Mouse (Mus musculus): ENCODE data around the gene Ppp1r9a.

Ppp1r9a gene

DNA sequence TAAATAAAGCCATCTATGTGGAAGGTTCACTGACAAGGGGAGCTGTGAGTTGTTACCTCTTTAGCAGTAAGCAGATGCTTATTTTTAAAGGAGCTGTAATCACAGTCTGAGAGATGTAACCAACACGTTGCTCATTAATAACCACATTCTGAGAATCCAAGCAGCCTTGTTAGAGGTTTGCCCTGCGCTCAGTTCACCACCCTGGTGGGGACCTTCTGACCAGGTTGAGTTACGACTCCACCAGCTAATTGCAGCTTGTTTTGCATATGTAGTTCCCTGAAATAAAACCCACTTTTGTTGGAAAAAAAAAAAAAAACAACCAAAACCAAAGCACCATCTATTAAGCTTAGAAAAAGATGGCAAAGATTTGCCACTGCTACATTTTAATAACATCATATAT, 205.8 kb downstream of the Ppp1r9a start:
- DNase-seq (ENCODE audit: low spot score): no peak

DNA sequence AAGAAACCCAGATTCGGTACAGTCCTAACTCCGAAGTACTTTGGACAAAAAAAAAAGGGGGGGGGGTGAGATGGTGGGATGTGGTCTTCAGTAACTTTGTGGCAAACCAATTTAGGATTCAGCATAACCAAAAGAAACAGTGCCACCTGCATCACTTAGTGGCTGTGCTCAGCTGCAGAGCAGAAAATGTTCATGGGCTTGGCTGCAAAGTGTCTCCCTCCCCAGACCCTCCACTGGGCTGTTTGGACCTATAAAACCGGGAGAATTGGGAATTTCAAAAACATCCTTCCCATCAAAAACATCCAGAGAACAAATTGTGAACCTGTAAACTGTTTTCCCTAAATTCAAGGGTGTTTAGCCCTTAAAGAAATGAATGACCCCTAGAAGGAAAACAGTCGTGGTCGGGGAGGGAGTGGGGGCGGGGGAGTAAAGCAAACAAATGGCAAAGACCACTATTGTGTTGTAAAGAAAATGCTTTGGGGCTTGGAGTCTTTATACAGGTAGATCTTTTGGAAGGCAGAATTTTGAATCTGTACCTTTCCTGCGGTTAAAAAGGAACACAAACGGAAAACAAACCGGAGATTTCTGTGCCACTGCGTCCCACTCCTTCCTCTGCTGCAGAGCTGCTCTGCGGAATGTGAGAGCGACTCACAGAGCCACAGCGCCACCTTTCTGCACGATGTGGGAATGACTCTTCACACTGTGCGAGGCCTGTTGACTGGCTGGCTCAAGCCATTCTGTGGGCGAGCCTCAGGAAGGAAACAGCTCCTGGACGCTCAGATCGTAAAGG, 207.4 kb downstream of the Ppp1r9a start:
- peak; percentile 73 for DNase-seq (ENCODE audit: low spot score)

DNA sequence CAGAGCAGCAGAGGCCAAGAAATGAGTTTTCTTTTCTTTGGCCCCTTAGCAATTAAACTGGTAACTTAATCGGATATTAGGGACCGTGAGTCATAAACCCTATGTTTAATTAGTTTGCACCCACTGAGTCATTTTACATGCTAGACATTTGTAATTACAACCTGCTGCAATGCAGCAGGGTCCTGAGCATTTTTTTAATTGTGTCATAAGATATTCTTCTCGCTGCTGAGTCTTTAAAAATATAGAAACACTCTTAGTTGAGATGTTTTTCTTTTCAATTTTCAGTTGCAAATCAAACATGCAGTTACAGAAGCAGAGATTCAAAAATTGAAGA, 208.0 kb downstream of the Ppp1r9a start:
- DNase-seq (ENCODE audit: low spot score): no peak

DNA sequence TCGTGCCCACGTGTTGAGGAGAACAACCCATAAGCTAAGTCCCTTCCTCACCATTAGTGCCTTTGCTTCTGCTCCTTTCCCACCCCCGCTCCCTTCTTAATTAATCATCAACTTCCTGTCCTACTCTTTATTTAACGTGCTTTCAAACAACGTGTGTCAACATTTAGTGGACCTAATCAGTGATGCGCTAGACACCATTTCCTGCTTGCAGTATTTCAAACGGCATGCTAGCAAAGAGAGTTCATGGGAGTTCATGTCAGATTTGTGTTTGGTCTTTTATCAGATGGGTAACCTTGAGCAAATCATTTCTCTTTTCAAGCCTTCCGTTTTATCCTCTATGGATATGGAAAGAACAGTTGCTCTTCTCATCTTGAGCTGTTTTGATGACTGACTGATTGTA, 210.4 kb downstream of the Ppp1r9a start:
- no peak for DNase-seq (ENCODE audit: low spot score)

DNA sequence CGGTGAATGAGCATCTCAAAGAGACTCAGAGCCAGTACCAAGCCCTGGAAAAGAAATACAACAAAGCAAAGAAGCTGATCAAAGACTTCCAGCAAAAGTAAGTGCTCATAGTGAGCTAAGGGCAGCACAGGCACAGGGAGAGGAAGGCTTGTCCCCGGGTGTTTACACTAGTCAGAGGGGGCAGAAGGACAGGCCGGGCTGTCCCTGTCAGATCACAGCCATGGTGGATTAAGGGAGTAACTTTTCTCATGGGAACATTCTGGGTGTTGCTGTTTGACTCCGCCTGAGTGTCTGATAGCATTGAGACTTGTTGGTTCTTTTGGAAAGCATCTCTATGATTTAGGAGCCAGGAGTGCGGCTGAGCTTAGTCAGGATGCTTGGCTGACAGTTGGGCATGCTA, 211.0 kb downstream of the Ppp1r9a start:
- DNase-seq (ENCODE audit: low spot score): no peak

DNA sequence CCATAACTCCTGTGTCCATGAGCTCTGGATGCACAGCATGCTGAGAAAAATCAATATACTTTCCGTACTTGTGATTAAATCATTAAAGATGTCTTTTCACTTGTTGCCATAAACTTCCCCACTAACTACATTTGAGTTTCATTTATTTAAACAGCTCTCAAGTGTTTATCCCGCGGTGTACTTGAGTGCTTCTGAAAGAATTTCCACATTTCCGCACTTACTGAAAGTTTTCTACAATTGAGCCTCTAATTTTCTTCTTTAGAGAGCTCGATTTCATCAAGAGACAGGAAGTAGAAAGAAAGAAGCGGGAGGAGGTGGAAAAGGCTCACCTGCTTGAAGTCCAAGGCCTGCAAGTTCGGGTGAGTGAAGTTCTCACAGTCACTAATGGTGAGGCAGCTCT, 212.1 kb downstream of the Ppp1r9a start:
- no peak for DNase-seq (ENCODE audit: low spot score)

DNA sequence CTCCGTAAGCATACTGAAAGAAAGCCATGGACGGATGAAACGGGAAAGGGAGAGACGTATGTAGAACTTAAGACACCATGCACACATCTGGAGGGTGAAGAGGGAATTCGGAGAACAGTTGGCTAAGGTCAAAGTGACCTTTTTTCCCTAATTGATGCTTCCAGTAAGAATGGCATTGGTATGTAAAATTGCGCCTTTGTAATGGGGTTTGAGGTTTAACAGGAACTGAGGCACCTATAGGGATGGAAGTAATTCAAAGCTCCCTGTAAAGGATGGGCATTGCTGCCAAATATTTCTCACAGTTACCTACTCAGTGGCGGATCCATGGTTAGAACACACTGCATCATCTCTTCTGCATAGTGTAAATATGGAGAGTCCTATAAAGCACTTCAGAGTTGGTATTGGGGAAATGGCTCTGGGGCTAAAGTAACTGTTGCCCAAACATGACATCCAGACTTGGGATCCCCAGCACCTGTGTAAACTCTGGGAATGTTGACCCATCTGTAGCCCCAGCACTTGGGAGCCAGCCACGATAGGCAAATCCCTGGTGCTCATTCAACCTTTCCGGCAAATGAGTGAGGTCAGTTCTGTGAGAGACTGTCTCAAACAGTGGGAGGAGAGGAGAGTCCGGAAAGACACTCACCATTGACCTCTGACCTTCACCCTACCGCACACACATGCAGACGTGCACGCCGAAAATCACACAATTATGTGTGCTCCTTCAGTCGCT, 216.6 kb downstream of the Ppp1r9a start:
- DNase-seq (ENCODE audit: low spot score): no peak

DNA sequence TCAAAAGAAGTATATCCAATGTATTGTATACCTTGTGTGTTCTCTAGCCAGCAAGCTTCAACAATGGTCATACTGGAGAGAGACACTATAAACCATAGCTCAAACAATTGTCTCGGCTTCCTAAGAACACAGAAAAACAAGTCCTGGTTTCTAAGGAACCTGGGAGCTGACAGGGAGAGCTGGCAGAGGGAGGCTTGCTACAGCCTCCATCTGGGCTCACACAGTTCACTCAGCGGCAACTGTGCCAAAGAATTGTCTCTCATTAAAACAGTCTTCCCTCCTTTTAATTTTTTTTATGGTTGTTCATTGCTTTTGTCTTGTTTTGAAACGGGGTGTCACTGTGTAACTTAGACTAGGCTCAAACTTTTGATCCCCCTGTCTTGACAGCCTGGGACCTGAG, 217.5 kb downstream of the Ppp1r9a start:
- DNase-seq (ENCODE audit: low spot score): no peak

DNA sequence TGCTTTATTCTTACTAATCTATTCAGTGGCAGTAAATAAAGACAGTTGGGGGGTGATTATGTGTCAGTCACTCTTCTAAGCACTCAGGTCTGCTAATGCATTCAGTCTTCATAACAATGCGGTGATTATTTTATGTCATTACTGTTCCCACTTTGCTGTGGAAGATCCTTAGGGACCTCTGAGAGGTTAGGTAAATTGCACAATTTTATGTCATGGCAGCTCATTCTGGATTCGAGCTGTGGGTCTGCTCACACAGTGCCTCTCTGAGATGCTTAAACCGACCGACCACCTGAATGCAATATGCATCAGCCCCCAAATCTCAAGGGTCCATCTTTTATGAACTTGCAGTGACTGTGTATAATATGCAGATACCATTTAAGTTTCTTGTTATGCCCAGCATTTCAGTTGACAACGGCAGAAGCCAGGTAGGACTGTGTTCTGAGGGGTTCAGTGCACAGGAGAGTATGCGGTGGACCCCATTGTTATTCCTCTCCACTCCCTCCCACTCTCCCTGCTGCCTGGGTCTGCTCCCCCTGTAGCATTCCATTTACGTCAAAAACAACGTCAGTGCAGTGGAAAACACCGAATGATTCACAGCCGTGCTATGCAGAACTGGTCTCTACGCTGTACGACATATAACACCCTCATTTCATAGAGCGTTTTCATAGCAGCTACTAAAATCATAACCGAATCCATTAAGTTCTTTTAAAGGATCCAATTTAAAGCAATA, 226.8 kb downstream of the Ppp1r9a start:
- no peak for DNase-seq (ENCODE audit: low spot score)

DNA sequence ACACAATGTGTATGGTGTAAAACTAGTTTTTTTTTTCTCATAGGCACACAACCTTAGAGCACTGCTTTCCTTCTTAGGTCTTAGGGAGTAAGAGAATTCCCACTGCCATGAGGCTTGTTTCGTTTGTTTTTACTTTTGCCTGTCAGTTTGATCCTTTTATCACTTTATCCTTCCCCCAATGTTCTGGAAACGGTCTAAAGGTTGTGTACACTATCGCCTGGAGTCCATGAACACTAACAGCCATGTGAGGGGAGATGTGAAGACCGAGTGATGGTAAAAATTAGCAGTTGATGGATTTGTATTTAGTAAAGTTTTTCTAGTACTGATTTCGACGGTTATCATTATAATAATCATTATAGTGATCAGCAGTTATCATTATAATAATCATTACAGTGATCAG, 232.3 kb downstream of the Ppp1r9a start:
- DNase-seq (ENCODE audit: low spot score): no peak

DNA sequence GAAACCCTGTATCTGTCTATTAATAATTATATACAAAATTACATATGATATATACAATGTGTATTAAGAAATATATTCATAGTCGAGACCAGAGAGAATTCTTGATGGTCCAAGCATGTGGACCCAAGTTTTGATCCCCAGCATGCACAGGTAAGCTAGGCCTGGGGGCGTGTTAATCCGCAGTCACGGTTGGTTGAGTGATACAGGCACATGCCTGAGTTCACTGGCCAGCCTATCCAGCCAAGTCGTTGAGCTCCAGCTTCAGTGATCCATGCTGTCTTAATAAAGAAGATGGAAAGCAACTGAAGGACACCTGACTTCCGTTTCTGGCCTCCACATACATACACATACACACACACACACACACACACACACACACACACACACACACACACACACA, 233.3 kb downstream of the Ppp1r9a start:
- no peak for DNase-seq (ENCODE audit: low spot score)

DNA sequence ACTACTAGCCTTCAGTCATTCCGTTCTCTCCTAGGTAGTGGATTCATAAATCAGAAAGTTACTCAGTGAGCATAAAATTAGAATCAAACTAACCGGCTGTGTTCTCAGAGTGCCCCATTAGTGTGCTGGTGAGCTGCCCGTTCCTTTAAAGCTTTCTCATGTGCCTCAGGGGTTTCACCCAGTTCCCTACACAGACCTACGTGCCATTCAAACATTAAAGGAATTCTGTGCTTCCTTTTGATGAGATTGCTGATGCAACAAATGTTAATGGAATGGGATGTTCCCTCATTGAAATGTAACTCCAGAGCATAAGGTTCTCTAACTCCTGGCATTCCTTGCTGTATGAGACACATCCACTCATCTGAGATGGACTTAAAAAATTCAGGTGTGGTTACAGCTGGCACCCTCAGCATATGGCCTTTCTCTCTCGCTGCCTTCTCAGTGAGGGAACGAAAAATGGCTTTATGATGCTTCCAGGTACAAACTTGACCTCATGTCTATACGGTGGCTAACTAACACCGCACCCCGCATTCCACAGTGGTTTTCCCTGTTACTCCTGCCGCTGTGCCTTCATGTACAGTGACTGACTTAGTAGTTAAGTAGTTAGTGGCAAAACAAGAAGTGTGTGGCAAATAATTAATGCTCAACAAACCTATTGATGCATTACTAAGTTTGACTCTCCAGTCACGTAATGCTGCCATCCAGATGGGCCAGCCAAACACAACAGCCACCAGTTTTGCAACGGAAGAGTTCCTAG, 236.3 kb downstream of the Ppp1r9a start:
- no peak for DNase-seq (ENCODE audit: low spot score)

DNA sequence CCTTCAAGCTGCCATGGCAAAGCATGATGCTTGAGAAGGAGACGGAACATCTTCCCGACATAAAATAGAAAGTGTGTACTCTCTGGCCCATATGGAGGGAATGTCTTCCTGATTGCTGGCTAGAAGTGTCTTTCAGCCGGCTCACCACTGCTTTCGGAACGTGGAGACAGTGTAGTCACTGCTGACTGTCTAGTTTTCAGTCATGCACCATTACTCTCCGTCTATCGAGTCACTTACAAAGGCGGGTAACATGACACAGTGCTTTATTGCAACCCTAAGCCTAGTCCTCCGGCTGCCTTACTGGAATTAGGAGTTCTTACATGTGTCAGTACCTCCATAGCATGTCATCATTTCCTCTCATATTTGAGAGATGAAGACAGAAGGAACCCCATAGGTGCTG, 236.9 kb downstream of the Ppp1r9a start:
- DNase-seq (ENCODE audit: low spot score): no peak

DNA sequence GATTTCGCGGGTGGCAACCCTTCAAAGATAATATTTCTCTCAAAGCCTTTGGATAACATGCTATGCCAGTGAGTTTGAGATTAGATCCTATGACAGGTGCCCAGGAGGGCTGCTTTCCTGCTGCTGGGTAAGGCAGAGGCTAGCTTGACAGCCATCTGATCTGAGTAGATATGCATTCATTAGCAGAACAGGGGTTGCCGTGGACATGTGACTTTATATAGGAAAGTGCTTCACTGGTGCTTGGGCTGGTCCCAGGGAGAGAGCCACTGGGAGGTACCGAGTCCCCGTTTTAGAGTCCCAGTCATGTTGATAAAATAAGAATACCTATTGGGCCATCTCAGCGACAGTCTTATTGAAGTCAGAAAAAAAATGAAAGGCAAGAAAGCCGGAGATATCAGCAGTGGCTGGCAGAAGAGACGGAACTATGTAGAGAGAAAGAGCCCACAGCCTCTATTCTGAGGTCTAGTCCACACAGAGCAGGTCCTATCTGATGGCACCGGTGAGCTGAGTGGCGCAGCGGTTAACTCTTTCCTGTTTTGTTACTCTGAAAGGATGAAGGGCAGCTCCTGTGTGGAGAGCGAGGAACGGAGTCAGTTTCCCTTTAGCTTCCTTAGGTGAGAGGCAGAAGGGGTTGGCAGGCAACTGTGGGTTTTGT, 244.9 kb downstream of the Ppp1r9a start:
- DNase-seq (ENCODE audit: low spot score): no peak

DNA sequence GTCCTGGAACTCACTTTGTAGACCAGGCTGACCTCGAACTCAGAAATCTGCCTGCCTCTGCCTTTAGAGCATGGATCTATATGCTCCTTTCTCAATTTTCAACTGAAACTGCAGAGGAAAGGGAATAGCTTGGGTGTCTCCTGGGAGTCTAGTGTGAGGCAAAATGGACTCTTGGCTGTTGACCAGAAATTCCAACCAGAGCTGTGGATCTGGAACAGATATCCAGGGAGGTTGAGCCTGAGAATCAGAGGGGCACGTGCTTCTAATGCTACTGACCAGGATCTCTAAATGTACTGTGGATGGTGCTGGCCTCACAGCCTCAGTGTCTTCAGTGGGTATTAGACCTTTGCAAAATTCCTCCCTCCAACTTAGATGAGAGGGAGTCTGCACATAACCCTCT, 247.2 kb downstream of the Ppp1r9a start:
- DNase-seq (ENCODE audit: low spot score): no peak

DNA sequence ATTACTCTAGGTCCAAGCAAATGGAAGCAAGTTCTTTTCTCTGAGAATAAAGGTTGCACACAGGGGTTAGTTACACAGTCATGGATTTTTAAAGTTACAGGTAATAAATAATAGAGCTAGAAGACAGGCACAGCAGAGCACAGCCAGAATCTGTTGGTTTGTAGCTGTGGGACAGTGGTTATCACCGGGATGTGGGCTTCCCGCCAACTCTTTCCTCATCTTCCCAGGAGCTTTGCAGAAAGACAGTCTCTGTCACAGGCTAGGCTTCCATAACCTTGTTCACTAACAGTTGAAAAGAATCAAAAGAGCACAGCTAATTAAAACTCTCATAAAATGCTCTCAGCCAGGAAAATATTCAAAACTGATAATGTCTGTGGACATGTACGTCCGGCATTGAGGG, 248.5 kb downstream of the Ppp1r9a start:
- no peak for DNase-seq (ENCODE audit: low spot score)

DNA sequence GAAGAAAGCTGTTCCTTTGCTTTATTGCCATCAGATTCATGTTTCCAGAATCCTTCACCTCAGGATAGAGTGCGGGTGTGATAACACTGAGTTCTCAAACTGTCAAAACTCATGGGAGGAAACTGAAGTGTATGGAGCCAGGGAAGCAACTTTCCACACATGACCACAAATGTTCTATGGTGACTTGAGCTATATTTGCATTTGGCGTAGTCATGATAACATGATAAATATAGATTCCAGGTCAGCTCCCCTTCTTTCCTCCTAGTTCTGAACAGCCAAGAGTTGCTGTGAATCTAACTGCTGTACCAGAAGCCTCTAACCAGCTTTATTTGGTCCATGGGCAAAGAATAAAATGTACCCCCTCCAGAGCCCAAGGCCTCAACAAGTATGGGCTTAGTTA, 249.5 kb downstream of the Ppp1r9a start:
- DNase-seq (ENCODE audit: low spot score): no peak

DNA sequence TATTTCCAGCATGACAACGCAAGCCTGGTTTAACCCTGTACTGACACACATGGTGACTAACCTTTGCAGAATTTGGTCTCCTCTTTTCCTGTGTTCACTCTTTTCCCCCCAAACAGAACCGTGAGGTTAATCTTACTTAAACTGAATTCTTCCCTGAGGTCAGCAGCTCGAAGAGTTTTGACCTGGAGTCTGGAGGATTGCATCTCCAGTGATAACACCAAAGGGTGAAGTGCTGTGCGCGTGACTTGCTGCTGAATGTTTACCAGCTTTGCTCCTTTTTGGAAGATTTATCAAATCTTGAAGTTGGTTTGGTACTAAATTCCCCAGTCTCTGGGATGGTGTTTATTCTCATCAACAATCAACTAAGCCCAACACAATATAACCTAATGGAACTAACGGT, 252.1 kb downstream of the Ppp1r9a start:
- DNase-seq (ENCODE audit: low spot score): no peak

DNA sequence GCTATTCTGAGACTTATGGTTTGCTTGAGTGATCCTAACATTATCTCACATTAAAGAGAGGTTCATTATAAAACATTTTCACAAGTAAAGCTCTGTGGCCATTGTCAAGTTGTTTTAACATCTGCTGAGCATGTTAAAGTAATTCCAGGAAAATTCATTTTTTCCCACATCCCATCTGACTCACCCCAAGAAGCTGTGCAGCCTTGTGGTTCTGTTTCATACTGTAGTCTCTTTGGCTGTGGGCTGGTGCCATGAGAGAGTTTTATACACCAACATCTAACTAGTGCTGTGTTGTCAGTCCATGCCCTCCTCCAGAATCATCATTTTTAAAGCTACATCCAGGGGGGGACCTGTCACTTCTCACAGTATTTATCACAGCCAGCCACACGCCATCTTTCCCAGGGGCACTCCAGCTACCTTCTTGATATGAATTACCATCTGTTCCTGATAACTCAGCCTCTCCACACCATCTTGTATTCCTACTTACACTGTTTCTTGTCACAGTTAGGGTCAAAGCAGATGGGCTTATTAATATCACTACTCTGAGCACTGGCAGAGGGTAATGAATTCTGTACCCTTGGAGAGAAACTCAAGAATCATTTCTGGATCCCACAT, 252.7 kb downstream of the Ppp1r9a start:
- no peak for DNase-seq (ENCODE audit: low spot score)

DNA sequence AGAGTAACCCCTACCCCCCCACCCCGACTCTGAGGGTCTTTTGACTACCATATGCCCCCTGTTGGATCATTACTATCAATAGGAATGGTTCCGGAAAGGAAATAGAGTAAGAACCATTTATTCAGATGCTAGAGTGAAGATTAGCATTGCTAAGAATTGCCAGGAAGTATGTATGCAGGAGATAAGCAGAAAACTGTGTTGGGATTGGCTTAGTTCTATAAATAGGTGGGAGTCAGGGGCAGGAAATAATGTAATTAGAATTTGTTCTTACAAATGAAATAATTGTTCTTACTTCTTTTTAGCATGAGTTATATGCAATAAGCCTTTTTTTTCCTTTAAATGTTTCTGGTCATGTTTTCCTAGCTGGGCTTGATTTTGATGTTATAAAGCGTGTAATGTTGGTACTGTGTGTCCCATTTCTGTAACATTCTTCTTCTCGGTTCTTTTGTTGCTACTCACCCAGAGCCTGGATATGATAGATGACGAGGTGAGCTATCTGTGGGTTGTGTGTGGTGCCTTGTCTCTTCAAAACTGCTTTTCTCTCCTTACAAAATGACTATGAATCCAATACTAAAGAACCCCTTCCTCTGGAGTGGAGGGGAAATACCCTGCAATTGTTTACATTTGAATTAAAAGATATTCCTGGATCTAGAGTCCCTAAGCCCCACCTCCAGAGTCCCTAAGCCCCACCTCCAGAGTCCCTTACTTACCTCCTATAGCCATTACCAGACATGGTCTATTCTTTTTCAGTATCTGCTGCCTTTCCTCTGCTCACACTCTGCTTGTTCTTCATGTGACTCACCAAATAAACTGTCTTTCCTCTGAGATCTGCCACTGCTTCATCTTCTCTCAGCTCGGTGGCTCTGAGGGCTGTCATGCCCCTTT, 254.1 kb downstream of the Ppp1r9a start:
- no peak for DNase-seq (ENCODE audit: low spot score)
